ENCODE assay signal across 8 mouse cellular contexts in genomic region chr2:122611654-122611973, GRCm38 (mm10). TPM values are rescaled to one million over a fixed set of nuclear protein-coding genes. Genes with fewer than 3 reads are reported as not detected.
DNase-seq lines count a peak whose midpoint lies in the region; ATAC-seq and TF ChIP-seq lines count a peak whose summit lies in the region.

No protein-coding gene starts in this region.

- no peaks in the 10 kb centered on the region for H3K36me3 ChIP-seq in kidney, embryonic 14.5 days (ENCODE audit: control insufficient read depth, insufficient read depth, low read length)
- H3K36me3 ChIP-seq in embryonic facial prominence, embryonic 12.5 days, result no peaks in the 10 kb centered on the region
- no peaks in the 10 kb centered on the region for H3K36me3 ChIP-seq in intestine, postnatal 0 days (ENCODE audit: control insufficient read depth, insufficient read depth)
- peaks cover 6% of the 10 kb centered on the region for H3K36me3 ChIP-seq in myocyte (ENCODE audit: control insufficient read depth, insufficient read depth)
- H3K36me3 ChIP-seq in kidney, adult 2 months (ENCODE audit: control insufficient read depth, insufficient read depth, low read length), result no peaks in the 10 kb centered on the region; the same call in 1 of the 2 replicates

- peaks cover 8% of the 10 kb centered on the region for H3K79me2 ChIP-seq in myocyte (ENCODE audit: control insufficient read depth, insufficient read depth)

- H3K27ac ChIP-seq in kidney, embryonic 14.5 days (ENCODE audit: low read depth, low read length), result no peak overlapping the region
- no peak overlapping the region for H3K27ac ChIP-seq in embryonic facial prominence, embryonic 12.5 days
- no peak overlapping the region for H3K27ac ChIP-seq in intestine, postnatal 0 days (ENCODE audit: low read depth, low read length)
- H3K27ac ChIP-seq in kidney, adult 2 months (ENCODE audit: insufficient read depth, low read depth, low read length), result no peak overlapping the region

- no peak for TF ChIP-seq POLR2A in myocyte (IDR thresholded peaks at IDR 0.05; ENCODE audit: insufficient read length, low read depth)
- no peak for TF ChIP-seq POLR2A in kidney, adult 2 months (IDR thresholded peaks at IDR 0.05; ENCODE audit: low read depth, low read length)

- H3K9me3 ChIP-seq in kidney, embryonic 14.5 days (ENCODE audit: control insufficient read depth, low read length), result no peaks in the 10 kb centered on the region
- no peaks in the 10 kb centered on the region for H3K9me3 ChIP-seq in embryonic facial prominence, embryonic 12.5 days
- H3K9me3 ChIP-seq in intestine, postnatal 0 days (ENCODE audit: control insufficient read depth), result no peaks in the 10 kb centered on the region

- H3K27me3 ChIP-seq in kidney, embryonic 14.5 days (ENCODE audit: control insufficient read depth, insufficient read depth, low read length), result peaks cover 7% of the 10 kb centered on the region; the same call in 1 of the 2 replicates
- H3K27me3 ChIP-seq in embryonic facial prominence, embryonic 12.5 days, result peaks cover 19% of the 10 kb centered on the region
- H3K27me3 ChIP-seq in intestine, postnatal 0 days (replicated peaks; ENCODE audit: control insufficient read depth, insufficient read depth, low read length), result no peaks in the 10 kb centered on the region; the same call in 1 of the 2 replicates
- H3K27me3 ChIP-seq in myocyte (ENCODE audit: control insufficient read depth, insufficient read depth, insufficient read length), result no peaks in the 10 kb centered on the region
- no peaks in the 10 kb centered on the region for H3K27me3 ChIP-seq in kidney, adult 2 months (replicated peaks; ENCODE audit: control insufficient read depth, insufficient read depth, low read length)

- DNase-seq in kidney, adult 8-10 months, result no peak
- DNase-seq in right cerebral cortex, adult 2 months (ENCODE audit: low spot score in 2 of 2), result no peak
- no peak for DNase-seq in left cerebral cortex, postnatal 36 days (ENCODE audit: low spot score in 2 of 2)
- DNase-seq in kidney, adult 2 months, result no peak

- no peak overlapping the region for H3K9ac ChIP-seq in kidney, embryonic 14.5 days (ENCODE audit: low read depth, low read length)
- no peak overlapping the region for H3K9ac ChIP-seq in embryonic facial prominence, embryonic 12.5 days
- H3K9ac ChIP-seq in intestine, postnatal 0 days (ENCODE audit: low read depth, low read length), result 0 out of 2 replicates have a peak overlapping the region, but pooled peaks have one; percentile 40

- H3ac ChIP-seq in myocyte (ENCODE audit: control insufficient read depth, insufficient read length), result peak overlapping the region; percentile 8

- ATAC-seq in kidney, embryonic 14.5 days (ENCODE audit: low FRiP score, low TSS enrichment), result no peak
- no peak for ATAC-seq in embryonic facial prominence, embryonic 12.5 days (ENCODE audit: insufficient number of reproducible peaks, insufficient read depth, low FRiP score, low TSS enrichment)
- no peak for ATAC-seq in intestine, postnatal 0 days

- intact Hi-C loops in left cerebral cortex, postnatal 36 days (cut with DNase I), result no loop called here

- 86% methylated on average over 4 of the region's 4 CpGs for WGBS in kidney, embryonic 14.5 days
- 79% methylated on average over 4 of the region's 4 CpGs for WGBS in embryonic facial prominence, embryonic 12.5 days
- 86% methylated on average over 4 of the region's 4 CpGs for WGBS in intestine, postnatal 0 days
- WGBS in kidney, adult 2 months, result 88% methylated on average over 4 of the region's 4 CpGs

- peak overlapping the region; percentile 53; the same call in 1 of the 2 replicates for H3K4me3 ChIP-seq in kidney, embryonic 14.5 days (ENCODE audit: low read length)
- H3K4me3 ChIP-seq in embryonic facial prominence, embryonic 12.5 days, result no peak overlapping the region
- peak overlapping the region; percentile 49 for H3K4me3 ChIP-seq in intestine, postnatal 0 days (ENCODE audit: low read depth, low read length)
- peak overlapping the region; percentile 29 for H3K4me3 ChIP-seq in myocyte
- H3K4me3 ChIP-seq in kidney, adult 2 months (ENCODE audit: insufficient read depth, low read depth, low read length), result no peak overlapping the region

- TF ChIP-seq CTCF in intestine, postnatal 0 days (IDR thresholded peaks at IDR 0.05; ENCODE audit: low read depth), result no peak
- TF ChIP-seq CTCF in kidney, adult 2 months (conservative IDR thresholded peaks at IDR 0.05; ENCODE audit: insufficient read depth, insufficient read length, low read depth, low read length), result no peak

- H3K4me2 ChIP-seq in kidney, embryonic 14.5 days (replicated peaks; ENCODE audit: low read depth, low read length), result peak overlapping the region; percentile 91
- peak overlapping the region; percentile 92 for H3K4me2 ChIP-seq in embryonic facial prominence, embryonic 12.5 days (replicated peaks)
- H3K4me2 ChIP-seq in intestine, postnatal 0 days (replicated peaks; ENCODE audit: low read depth), result peak overlapping the region; percentile 87
- peak overlapping the region; percentile 76 for H3K4me2 ChIP-seq in myocyte (ENCODE audit: low read depth)

- no peaks in the 10 kb centered on the region for H3K4me1 ChIP-seq in kidney, embryonic 14.5 days (ENCODE audit: control insufficient read depth, insufficient read depth, low read length)
- no peaks in the 10 kb centered on the region for H3K4me1 ChIP-seq in embryonic facial prominence, embryonic 12.5 days
- 0 out of 2 replicates have a peak, but pooled peaks cover 3% of the 10 kb centered on the region for H3K4me1 ChIP-seq in intestine, postnatal 0 days (replicated peaks; ENCODE audit: control insufficient read depth, insufficient read depth, low read length)
- H3K4me1 ChIP-seq in kidney, adult 2 months (ENCODE audit: control insufficient read depth, insufficient read depth, low read length), result peaks cover 2% of the 10 kb centered on the region; the same call in 1 of the 2 replicates

TF ChIP-seq in myocyte, 11 proteins besides CTCF, POLR2A, EP300 and RAD21:
- TF ChIP-seq TCF3 (IDR thresholded peaks at IDR 0.05; ENCODE audit: insufficient read length, low read depth) (no peak), CEBPB (IDR thresholded peaks at IDR 0.05; ENCODE audit: insufficient read depth, poor library complexity, severe bottlenecking) (no peak), REST (IDR thresholded peaks at IDR 0.05; ENCODE audit: insufficient read depth, insufficient read length) (no peak), MYOD1 (IDR thresholded peaks at IDR 0.05; ENCODE audit: control insufficient read depth in 1 of 3, insufficient read length in 2 of 3, low read depth in 2 of 3) (no peak), MYOG (IDR thresholded peaks at IDR 0.05; ENCODE audit: control insufficient read depth in 1 of 3, insufficient read depth in 1 of 3, insufficient read length in 2 of 3, low read depth in 2 of 3) (no peak), TCF12 (IDR thresholded peaks at IDR 0.05; ENCODE audit: insufficient read depth, poor library complexity, severe bottlenecking) (no peak), POLR2AphosphoS2 (IDR thresholded peaks at IDR 0.05; ENCODE audit: insufficient read length, low read depth) (no peak), E2F4 (IDR thresholded peaks at IDR 0.05; ENCODE audit: insufficient read depth) (no peak), SRF (IDR thresholded peaks at IDR 0.05; ENCODE audit: control insufficient read depth, insufficient read length, low read depth) (no peak), USF1 (IDR thresholded peaks at IDR 0.05; ENCODE audit: low read depth) (no peak), MAX (IDR thresholded peaks at IDR 0.05; ENCODE audit: low read depth) (no peak)
TF ChIP-seq in myocyte: peak in this region for 0.

RNA-seq across cellular contexts. Expression of gene Gatm, which starts 0.5 kb away (rescaled TPM):
- polyA plus RNA-seq in kidney, embryonic 14.5 days (2014; fragmentation: Nextera tagmentation; extraction: Ambion mirVana), result 10.0 and 14.5 TPM in 2 replicates
- 15.9 and 16.9 TPM in 2 replicates for polyA plus RNA-seq in embryonic facial prominence, embryonic 12.5 days (2016; fragmentation: Nextera tagmentation; extraction: Ambion mirVana)
- polyA plus RNA-seq in intestine, postnatal 0 days (2015; fragmentation: Nextera tagmentation; extraction: Ambion mirVana), result 184 and 255 TPM in 2 replicates
- 65.2 TPM for polyA plus RNA-seq in myocyte (2012; fragmentation: generic; extraction: Trizol)
- total RNA-seq in left cerebral cortex, postnatal 36 days (2021), result 10 to 100 TPM; 55.3 to 61.9 TPM
- 1,128 and 1,147 TPM in 2 replicates for polyA plus RNA-seq in kidney, adult 2 months (2012; rRNA removed)

RNA-seq across cellular contexts. Expression of gene AA467197, which starts 25.2 kb away (rescaled TPM):
- polyA plus RNA-seq in kidney, embryonic 14.5 days (2014; fragmentation: Nextera tagmentation; extraction: Ambion mirVana), result not detected in 2 replicates
- polyA plus RNA-seq in embryonic facial prominence, embryonic 12.5 days (2016; fragmentation: Nextera tagmentation; extraction: Ambion mirVana), result 0.60 and 0.64 TPM in 2 replicates
- polyA plus RNA-seq in intestine, postnatal 0 days (2015; fragmentation: Nextera tagmentation; extraction: Ambion mirVana), result 31.7 and 38.4 TPM in 2 replicates
- 1.2 TPM for polyA plus RNA-seq in myocyte (2012; fragmentation: generic; extraction: Trizol)
- total RNA-seq in left cerebral cortex, postnatal 36 days (2021), result under 1 TPM in 1 of 2 experiments, not detected in 1; 0.79 TPM
- 0.19 and 0.24 TPM in 2 replicates for polyA plus RNA-seq in kidney, adult 2 months (2012; rRNA removed)

Comparison
In these comparisons a context has a peak if more than half of its experiments do, and no peak if none do; other contexts are left out.
1. H3K4me3 ChIP-seq: peak in kidney, embryonic 14.5 days (single experiment), intestine, postnatal 0 days (single experiment) and myocyte (single experiment); none in embryonic facial prominence, embryonic 12.5 days (single experiment) and kidney, adult 2 months (single experiment).
2. RNA of gene AA467197, which starts 25.2 kb away (polyA plus RNA-seq): 31.7 to 38.4 TPM in intestine, postnatal 0 days; 1.2 TPM in myocyte (single experiment), 0.60 to 0.64 TPM in embryonic facial prominence, embryonic 12.5 days, 0.19 to 0.24 TPM in kidney, adult 2 months and not detected in kidney, embryonic 14.5 days; every median in the first group is over 10 times any median in the second.
3. Peak in every context shown above with its lines, with median percentiles within 50 percentile points of each other: H3K4me2 ChIP-seq.